Mouse (Mus musculus) ovary, postnatal 14 days (tissue): ENCODE measurements around the gene Spink4.
A peak's percentile ranks its signal among the peaks of the same experiment; 100 is the strongest.
"Not testable (repeated sequence)": the region's sequence is repeated elsewhere in the genome, so short reads cannot be mapped to it uniquely, and the experiment has no call there.

Source experiments
- DNase-seq: peaks from one replicate; pipeline ENCODE4 v3.0.0; 2022; ENCODE audit warnings: low spot score

The Spink4 gene

GRCm38 (mm10) chr4:40906298-40906697 is 13.6 kb upstream of the Spink4 start:
- DNase-seq, result no peak

GRCm38 (mm10) chr4:40908261-40908969 is 11.4 kb upstream of the Spink4 start:
- peak; percentile 35 for DNase-seq

GRCm38 (mm10) chr4:40914287-40914867 is 5.5 kb upstream of the Spink4 start:
- no peak for DNase-seq

GRCm38 (mm10) chr4:40915947-40916346 is 3.9 kb upstream of the Spink4 start:
- no peak for DNase-seq

- DNase-seq, result no peak
Observed at GRCm38 (mm10) chr4:40916592-40917155, 3.2 kb upstream of the Spink4 start.

GRCm38 (mm10) chr4:40920576-40920975 is 724 bp downstream of the Spink4 start:
- DNase-seq, result no peak

GRCm38 (mm10) chr4:40921288-40921687 is 1.4 kb downstream of the Spink4 start:
- no peak for DNase-seq

- DNase-seq, result no peak
Observed at GRCm38 (mm10) chr4:40923087-40923651, 3.3 kb downstream of the Spink4 start.

GRCm38 (mm10) chr4:40925568-40925967 is 5.7 kb downstream of the Spink4 start:
- DNase-seq, result no peak

GRCm38 (mm10) chr4:40929046-40929445 is 9.2 kb downstream of the Spink4 start:
- no peak for DNase-seq

- no peak for DNase-seq
Observed at GRCm38 (mm10) chr4:40933694-40934093, 13.8 kb downstream of the Spink4 start.

GRCm38 (mm10) chr4:40934369-40934768 is 14.5 kb downstream of the Spink4 start:
- DNase-seq, result not testable (repeated sequence)

GRCm38 (mm10) chr4:40936175-40936839 is 16.5 kb downstream of the Spink4 start:
- DNase-seq, result peak; percentile 17

- DNase-seq, result no peak
Observed at GRCm38 (mm10) chr4:40938793-40939192, 18.9 kb downstream of the Spink4 start.

- no peak for DNase-seq
Observed at GRCm38 (mm10) chr4:40943651-40944050, 23.8 kb downstream of the Spink4 start.

GRCm38 (mm10) chr4:40946516-40947121 is 26.8 kb downstream of the Spink4 start:
- no peak for DNase-seq

GRCm38 (mm10) chr4:40947565-40948159 is 27.8 kb downstream of the Spink4 start:
- DNase-seq, result no peak

- DNase-seq, result peak; percentile 98
Observed at GRCm38 (mm10) chr4:40948160-40948708, 28.4 kb downstream of the Spink4 start, which contains the start of the genes Bag1 and Chmp5. TSS of gene Bag1 (minus strand) at chr4:40948294. TSS of gene Chmp5 (plus strand) at chr4:40948407.

- no peak for DNase-seq
Observed at GRCm38 (mm10) chr4:40953521-40953920, 33.7 kb downstream of the Spink4 start.

GRCm38 (mm10) chr4:40955942-40956341 is 36.1 kb downstream of the Spink4 start:
- no peak for DNase-seq

- DNase-seq, result no peak
Observed at GRCm38 (mm10) chr4:40963536-40963935, 43.7 kb downstream of the Spink4 start.
